Mouse (Mus musculus): Measurements from ENCODE around the gene Vrk2.

The Vrk2 gene

DNA sequence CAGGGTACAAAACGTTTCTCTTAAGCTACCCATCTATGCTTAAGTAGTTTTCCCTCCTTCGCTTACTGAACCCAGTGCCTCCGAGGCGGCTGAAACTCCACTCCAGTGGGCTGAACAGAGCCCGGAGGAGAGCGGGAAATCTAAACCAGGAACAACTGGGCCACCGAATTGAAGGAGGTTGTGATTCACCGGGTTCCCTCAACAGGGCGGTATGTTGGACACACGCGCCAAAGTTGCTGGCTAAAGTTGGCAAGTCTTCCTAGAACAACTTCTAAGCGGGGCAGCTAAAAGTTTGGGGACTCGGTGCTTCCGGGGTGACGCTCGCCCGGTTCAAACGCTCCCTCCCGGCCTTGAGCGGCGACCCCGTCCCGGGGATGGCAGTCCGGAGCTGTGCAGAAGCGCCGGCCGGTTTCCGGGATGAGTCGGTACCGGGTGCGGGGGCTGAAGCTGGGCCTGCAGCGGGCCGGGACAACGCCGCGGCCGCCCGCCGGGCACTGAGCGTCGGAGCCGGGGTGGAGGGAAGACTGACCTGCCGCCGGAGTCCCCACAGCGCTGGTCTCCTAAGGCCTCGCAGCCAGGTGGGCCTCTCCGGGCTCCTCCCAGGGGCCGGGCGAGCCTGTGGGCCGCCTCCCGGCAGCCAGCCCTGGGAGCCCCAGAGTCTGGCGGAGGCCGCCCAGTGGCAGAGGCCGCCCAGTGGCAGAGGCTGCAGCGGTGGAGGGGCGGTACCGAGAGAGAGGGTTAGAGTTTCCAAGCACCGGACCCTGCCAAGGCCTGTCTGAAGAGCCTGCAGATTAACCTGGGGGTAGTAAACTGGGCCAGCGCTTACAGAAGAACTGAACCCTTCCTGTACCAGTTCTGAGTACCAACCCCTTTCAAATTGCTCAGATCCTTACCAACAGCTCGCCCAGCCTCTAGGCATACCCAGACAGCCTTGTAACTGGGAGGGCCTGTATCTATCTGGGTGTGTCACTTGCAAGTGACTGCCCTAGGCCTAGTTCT, at the start of gene Vrk2, which contains the start of gene Gm6899:
Gene Vrk2, minus strand, starts transcription at position 939 of the 999 bp plus-strand sequence.
Gene Gm6899, plus strand, starts transcription at position 181 of the 999 bp plus-strand sequence.
- DNase-seq: peak; percentile 89

GRCm38 (mm10) chr11:26642141-26642540, 48.3 kb upstream of the Vrk2 start:
- DNase-seq: no peak

DNA sequence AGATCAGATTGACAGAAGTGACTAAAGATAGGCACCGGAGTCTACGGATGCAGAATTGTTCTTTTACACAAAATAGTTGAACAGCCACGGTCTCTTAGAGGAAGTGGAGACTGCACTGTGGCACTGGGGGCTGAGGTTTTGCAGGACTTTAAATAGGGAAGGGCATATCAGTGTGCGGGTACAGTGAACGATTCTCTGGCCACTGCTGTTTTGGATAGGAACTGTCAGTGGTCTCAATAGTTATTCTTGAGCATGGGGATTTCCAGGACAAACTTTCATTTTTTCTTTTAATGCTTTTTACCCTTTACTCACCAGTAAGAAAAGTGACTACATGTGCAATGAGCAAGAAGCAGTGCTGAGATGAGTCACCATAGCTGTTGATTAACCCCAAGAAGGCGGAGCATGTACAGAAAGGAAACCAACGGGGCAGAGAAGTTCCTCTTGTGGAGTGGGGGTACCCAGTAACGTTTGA, 46.6 kb upstream of the Vrk2 start:
- DNase-seq: peak; percentile 63

DNA sequence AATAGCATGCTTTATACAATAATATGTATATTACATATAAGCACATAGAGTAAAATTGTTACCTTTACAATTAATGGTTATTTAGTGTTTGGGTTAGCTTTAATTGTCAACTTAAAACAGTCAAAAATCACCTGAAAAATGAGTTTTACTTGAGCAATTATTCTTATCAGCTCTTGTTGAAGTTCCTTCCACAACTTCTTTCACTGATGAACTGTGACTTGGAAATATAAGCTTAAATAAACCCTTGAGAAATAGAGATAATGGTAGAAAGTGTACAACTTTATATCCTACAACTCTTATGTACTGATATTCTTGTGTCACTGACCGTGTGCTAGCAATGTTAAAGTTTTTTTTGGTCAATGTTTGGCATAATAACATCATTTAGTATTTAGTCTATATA, 42.4 kb upstream of the Vrk2 start:
- DNase-seq: no peak

DNA sequence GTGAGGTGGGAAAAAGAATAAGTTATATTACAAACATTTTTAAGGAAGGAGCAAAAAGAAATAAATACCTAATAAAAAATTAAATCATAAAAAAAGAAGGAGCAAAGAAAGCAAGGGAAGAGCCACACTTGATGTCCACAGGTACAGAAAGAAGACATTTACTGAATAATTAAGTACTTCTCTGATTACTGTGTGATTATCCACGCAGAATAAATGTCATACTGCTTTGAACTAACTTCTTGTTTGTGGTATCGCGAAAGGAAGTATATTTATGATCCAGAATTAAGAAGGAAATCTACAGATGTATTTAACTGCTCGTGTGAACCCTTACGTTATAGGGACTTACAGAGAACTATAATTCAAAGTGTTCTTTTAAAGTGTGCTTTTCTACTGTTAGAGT, 28.9 kb upstream of the Vrk2 start:
- no peak for DNase-seq

GRCm38 (mm10) chr11:26618475-26619223, 24.9 kb upstream of the Vrk2 start:
- DNase-seq: no peak

DNA sequence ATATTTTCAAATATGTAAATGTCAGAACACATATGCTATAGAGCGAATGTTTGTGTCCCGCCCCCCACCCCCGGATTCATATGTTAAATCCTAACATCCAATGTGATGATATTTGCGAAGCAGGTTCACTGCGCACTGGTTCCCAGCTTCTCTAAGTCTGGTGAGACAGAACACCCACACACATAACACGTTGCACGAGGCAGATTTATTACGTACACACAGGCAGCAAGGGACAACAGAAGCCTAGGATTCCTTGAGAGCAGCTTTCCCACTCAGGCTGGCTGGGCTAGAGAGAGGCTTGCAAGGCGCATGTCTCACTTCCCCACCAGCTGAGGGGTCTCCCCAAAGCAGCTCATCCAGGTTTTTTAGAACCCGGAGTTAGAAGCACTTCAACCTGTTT, 15.0 kb upstream of the Vrk2 start:
- DNase-seq: no peak

GRCm38 (mm10) chr11:26604061-26604655, 10.4 kb upstream of the Vrk2 start:
- DNase-seq: peak; percentile 14

DNA sequence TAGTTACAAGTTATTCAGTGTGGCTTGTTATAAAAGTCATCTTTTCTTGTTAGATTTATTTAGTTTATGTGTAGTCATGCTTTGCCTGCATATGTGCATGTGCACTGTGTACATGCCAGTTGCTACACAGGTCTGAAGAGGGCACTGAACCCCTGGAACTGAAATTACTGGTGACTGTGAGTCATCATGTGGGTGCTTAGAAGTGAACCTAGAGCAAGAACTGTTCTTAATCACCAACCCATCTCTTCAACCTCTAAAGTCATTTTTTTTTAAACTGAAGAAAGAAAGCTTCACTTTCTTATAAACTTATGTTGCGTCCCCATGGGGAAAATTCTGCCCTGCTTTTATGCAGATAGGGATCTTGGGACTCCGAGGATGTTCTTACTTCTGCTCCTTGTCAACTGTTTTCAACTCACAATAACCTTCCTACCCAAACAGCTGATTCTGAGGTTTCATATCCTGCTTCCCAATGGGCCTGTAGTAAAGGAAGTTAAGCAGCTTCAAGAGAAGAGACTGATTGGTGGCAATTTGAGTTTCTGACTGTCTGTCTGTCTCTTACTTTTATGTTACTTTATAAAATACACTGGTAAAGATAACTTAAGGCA, 7.9 kb upstream of the Vrk2 start:
- DNase-seq: no peak

DNA sequence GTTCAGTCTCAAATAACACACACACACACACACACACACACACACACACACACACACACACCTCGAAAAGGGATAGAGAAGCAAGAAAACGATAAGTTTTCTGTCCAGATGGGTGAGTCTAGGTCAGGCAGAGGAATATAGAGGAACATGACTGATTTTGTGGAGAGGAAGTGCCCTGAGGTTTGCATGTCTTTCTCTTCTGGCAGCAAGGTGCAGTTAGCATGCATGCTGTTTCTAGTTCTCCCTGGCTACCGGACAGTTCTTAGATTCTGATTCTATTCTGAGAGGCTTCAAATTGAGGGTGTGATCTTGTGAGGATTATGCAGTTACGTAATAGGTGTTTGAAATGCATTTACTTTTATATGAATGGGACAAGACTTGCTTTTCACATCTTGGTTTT, 6.9 kb upstream of the Vrk2 start:
- no peak for DNase-seq

GRCm38 (mm10) chr11:26598876-26599275, 5.1 kb upstream of the Vrk2 start:
- DNase-seq: no peak

- no peak for DNase-seq
Measured at GRCm38 (mm10) chr11:26597761-26598160, 4.0 kb upstream of the Vrk2 start.

DNA sequence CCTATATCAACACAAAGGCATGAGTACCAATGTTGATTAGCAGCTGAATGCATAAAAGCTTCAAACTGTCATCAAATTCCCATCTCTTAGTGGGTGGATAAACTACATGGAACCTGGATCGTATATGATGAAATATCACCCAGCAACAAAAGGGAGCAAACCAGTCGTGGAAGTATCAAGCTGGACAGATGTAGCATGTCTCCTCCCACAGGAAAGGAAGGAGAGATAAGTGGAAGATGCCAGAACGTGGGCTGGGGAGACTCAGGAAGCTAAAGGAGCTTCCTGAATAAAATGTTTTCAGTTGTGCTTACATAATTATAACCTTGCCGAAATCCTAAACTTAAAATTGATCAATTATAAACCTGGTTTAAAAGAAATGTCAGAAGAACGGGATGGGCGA, 3.3 kb upstream of the Vrk2 start:
- DNase-seq: no peak

DNA sequence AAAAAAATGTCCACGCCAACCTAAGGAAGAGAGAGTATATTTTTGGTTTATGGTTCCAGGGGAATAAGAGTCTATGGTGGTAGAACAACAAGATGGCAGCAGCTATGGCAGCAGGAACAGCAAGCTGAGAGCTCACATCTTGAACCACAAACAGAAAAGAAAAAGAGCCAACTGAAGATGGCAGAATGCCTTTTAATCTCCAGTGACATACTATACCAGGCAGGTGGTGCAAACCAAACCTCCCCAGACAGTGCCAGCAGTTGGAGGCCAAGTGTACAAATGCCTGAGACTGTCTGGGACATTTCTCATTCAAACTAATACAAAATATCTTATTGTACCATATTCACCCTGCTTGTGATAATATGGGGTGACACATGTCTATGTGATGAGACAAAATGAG, 2.4 kb upstream of the Vrk2 start:
- no peak for DNase-seq

DNA sequence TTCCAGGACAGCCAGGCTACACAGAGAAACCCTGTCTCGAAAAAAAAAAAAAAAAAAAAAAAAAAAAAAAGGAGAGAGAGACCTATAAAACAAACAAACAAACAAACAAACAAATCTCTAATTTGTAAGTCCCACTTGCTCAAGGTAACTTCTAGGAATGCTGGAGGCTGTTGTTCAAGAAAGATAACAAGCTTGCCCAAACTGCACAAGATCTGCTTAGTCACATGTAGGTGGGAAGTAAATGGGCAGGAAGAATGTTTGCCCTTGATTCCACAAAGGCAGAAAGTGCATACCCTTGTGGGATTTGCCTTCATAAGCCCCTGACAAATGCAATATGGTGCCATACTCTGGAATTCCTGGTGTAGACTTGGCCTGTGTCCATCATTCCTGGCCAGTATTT, 688 bp upstream of the Vrk2 start:
- DNase-seq: no peak

DNA sequence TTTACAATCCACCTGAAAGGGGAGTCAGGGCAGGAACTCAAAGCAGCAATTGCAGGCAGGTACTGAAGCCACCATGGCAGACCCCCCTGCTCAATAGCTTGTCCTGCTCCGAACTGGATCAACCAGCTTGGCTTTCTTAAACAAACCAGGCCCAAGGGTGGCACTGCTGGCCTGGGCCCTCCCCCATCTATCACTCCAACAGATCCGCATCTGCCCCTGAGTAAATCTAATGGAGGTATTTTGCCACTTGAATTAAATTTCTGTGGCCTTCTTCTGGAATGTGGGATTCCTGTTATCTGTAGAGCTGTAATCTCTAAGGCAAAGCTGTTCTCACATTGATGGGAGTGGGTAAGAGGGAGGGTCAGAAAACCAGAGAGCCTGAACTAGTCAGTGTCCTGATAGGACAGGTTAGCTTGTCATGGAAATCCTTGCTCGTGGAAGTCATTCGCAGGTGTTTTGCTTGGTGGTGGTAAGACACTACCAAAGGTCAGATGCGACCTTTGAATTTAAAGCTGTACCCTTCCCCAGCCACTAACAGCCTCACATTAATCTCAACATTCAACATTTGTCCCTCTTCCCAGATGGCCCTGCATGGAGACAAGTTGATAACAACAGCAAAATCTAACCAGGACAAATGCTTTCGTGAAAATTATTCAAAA, 1.3 kb downstream of the Vrk2 start:
- no peak for DNase-seq

- DNase-seq: no peak
Measured at GRCm38 (mm10) chr11:26587184-26587524, 6.6 kb downstream of the Vrk2 start.

DNA sequence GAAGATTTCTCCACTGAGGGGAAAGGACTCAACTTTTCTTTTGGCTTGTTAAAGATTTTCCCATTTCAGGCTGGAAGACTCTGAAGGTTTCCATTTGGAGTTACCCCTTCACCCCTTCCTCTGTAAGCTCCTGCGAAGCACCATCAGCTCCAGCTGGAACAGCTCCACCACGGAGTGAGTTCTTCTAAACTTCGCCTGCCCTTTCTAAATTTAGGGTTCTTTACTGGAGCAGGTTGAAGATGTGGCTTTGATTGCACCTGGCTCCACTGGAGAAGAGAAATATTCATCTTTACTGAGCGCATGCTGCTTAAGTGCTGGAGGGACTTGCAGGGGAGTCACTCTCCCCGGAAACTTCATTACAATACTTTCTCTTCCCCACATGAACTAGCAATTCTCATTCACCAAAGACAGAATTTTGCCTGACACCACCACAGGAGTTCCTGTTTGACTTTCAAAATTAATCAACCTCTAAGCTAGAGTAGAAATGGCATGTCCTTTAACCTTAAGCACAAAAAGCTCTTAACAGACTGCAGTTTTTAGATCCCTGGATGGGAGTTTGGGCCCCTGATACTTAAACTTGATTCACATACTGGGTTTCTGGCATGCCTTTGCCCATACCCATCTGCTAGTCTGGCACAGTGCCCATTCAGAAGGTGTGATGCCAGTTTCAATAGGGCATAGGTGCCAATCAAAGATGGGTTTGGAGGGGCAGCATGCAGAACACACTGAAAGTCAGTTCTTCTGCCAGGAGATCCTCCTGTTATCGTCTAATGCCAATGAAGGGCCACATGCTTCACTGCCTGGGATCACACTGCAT, 7.2 kb downstream of the Vrk2 start:
- DNase-seq: no peak

DNA sequence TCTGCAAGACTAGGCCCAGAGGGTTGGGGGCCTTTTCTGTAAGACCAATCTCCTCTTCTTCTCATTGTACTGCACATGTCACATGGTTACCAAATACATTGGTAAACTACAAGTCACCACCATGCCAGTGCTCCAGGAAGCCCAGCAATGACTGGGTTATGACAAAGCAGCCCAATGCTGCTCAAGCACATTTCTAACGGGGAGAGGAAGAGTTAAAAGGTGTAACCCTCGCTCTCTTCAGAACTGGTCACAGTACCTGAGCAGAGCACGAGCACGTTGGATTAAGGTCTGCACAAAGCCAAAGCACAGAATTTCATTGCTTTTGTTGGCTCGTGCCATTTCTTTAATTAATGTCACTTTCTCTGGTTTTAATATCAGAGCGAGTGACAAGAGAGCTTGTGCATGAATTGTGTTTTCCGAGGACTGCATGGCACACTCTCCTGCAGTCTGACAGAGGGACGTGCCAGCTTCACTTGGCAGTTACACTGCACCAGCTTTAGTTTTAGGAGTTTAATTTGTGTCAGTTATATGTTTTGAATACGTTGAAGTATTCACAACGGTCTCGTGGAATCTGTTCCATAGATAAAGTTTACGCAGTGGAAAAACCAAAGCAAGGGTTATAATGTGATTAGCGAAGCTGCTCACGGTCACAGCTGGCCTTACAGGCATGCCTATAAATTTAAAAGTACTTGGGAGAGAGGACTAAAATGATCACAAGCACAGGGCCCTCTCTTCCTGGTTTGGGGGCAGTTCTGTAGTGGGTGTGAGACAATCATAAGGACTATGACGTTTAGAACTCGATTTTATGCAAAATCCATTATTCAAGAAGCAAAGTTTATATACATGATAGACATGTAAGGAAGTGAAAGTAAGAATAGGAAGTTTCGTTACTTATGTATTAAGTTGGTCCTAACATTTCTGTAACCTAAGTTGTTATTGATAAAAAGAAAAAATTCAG, 8.1 kb downstream of the Vrk2 start:
- no peak for DNase-seq

DNA sequence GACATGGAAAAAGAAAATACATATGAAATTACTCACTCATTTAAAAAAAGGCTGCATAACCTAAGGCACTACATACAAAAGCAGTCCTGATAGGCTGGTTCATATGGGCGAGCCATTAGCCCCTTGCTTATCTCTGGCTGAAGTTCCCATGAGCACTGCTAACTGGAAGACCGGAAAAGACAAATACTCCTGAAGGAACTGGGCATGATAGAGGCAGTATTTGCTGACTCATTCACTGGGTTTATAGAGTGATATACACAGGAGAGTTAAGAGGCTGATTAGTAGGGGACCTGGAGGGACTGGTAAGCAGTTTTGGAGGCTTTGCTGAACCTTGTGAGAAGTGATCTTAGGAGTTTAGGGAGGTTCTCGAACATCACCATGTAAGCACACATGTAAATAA, 42.2 kb downstream of the Vrk2 start:
- no peak for DNase-seq

Data from lung, postnatal 36 days (tissue).